In the genomic region with DNA sequence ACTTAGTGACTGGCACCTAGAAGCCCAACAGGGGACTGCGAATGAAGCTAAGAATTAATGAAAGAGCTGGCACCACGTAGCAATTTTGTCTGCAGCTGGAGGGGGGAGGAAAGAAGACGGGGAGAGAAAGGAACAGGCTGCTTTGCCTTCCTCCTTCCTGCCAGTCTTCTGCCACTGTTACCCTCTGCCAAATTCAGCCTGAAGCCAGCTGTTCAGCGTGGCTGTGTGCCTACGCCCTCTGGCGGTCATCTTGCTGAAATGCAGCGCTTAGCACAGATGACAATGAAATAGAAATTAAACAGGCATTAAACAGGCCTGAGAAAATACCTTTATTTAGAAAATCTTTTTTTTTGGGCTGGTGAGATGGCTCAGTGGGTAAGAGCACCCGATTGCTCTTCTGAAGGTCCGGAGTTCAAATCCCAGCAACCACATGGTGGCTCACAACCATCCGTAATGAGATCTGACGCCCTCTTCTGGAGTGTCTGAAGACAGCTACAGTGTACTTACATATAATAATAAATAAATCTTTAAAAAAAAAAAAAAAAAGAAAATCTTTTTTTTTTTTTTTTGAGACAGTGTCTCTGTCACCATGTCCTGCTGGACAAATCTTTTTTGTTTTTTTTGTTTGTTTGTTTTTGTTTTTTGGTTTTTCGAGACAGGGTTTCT, we compare ENCODE assay signal across 8 mouse cellular contexts. TPM values are rescaled to one million over a fixed set of nuclear protein-coding genes. Genes with fewer than 3 reads are reported as not detected.
DNase-seq lines count a peak whose midpoint lies in the region; ATAC-seq and TF ChIP-seq lines count a peak whose summit lies in the region.
"Not testable (repeated sequence)": the region's sequence is repeated elsewhere in the genome, so short reads cannot be mapped to it uniquely, and the experiment has no call there.

No protein-coding gene starts in this region.

- 34% methylated on average over 12 of the region's 12 CpGs for WGBS in embryonic facial prominence, embryonic 10.5 days
- 32% methylated on average over 10 of the region's 12 CpGs for WGBS in limb, embryonic 14.5 days

- peak; percentile 62 for ATAC-seq in granulocyte monocyte progenitor cell, adult 5-6 weeks (replicated peaks; ENCODE audit: poor library complexity, severe bottlenecking)
- not testable (repeated sequence) for ATAC-seq in limb, embryonic 14.5 days (ENCODE audit: low FRiP score, low read depth)

- not testable (repeated sequence) for H3K4me2 ChIP-seq in limb, embryonic 14.5 days (replicated peaks; ENCODE audit: low read depth, low read length, severe bottlenecking)

- not testable (repeated sequence) for H3K27ac ChIP-seq in bone marrow macrophage, adult 2 months (ENCODE audit: insufficient read depth, low read depth, low read length); embryonic facial prominence, embryonic 10.5 days (replicated peaks); limb, embryonic 14.5 days (replicated peaks; ENCODE audit: low read depth, low read length)

- H3K9me3 ChIP-seq in embryonic facial prominence, embryonic 10.5 days; limb, embryonic 14.5 days (ENCODE audit: control insufficient read depth, low read length): not testable (repeated sequence)

- not testable (repeated sequence) for H3K9ac ChIP-seq in limb, embryonic 14.5 days (ENCODE audit: low read depth, low read length, severe bottlenecking)

- not testable (repeated sequence) for H3K4me3 ChIP-seq in bone marrow macrophage, adult 2 months (ENCODE audit: insufficient read depth, low read length); embryonic facial prominence, embryonic 10.5 days; limb, embryonic 14.5 days (replicated peaks; ENCODE audit: low read length)

- H3K36me3 ChIP-seq in embryonic facial prominence, embryonic 10.5 days (replicated peaks): peaks cover 25% of the 10 kb centered on the region
- H3K36me3 ChIP-seq in limb, embryonic 14.5 days (ENCODE audit: control insufficient read depth, insufficient read depth, low read length): not testable (repeated sequence)

- peak; percentile 54 for TF ChIP-seq CTCF in bone marrow macrophage, adult 2 months (IDR thresholded peaks at IDR 0.05; ENCODE audit: low read depth, low read length)

- DNase-seq in CD4-positive helper T cell, adult 2 months (ENCODE audit: low read depth, low spot score): peak; percentile 55
- DNase-seq in embryonic facial prominence, embryonic 10.5 days (ENCODE audit: low spot score): peak; percentile 42
- DNase-seq in kidney, postnatal 10 days: peak; percentile 53
- DNase-seq in limb, embryonic 14.5 days (ENCODE audit: low spot score): peak; percentile 18
- DNase-seq in naive thymus-derived CD4-positive, alpha-beta T cell, adult 2 months (ENCODE audit: low read depth): peak; percentile 70
- DNase-seq in spleen, postnatal 36 days (ENCODE audit: low spot score in 2 of 2): peak; percentile 4 to 24

- not testable (repeated sequence) for TF ChIP-seq POLR2A in bone marrow macrophage, adult 2 months (IDR thresholded peaks at IDR 0.05; ENCODE audit: borderline replicate concordance, low read depth, low read length); limb, embryonic 14.5 days (IDR thresholded peaks at IDR 0.05; ENCODE audit: borderline replicate concordance, extremely low read depth, insufficient read depth, insufficient read length)

- H3K27me3 ChIP-seq in embryonic facial prominence, embryonic 10.5 days (replicated peaks; ENCODE audit: low read depth, poor library complexity, severe bottlenecking); limb, embryonic 14.5 days (ENCODE audit: control insufficient read depth, insufficient read depth, low read length): not testable (repeated sequence)

- not testable (repeated sequence) for H3K4me1 ChIP-seq in bone marrow macrophage, adult 2 months (ENCODE audit: control insufficient read depth, insufficient read depth, low read length); embryonic facial prominence, embryonic 10.5 days; limb, embryonic 14.5 days (ENCODE audit: control insufficient read depth, insufficient read depth, low read length)

RNA-seq across cellular contexts. Expression of gene Itgb1bp2, which starts 37.7 kb away (rescaled TPM):
- polyA plus RNA-seq in bone marrow macrophage, adult 2 months (2012; ENCODE audit: insufficient read depth, insufficient read length, missing spikeins): 1.2 TPM in 1 of 2 replicates, not detected in the other
- polyA plus RNA-seq in embryonic facial prominence, embryonic 10.5 days (2016; fragmentation: Nextera tagmentation; extraction: Ambion mirVana): 2.3 and 3.2 TPM in 2 replicates
- total RNA-seq in granulocyte monocyte progenitor cell, adult 5-6 weeks (2014; fragmentation: Nextera tagmentation): 2.9 TPM in 1 of 2 replicates, not detected in the other
- 4.0 TPM in 1 of 2 replicates, not detected in the other for total RNA-seq in granulocyte monocyte progenitor cell, adult 5-6 weeks (2017)
- polyA plus RNA-seq in limb, embryonic 14.5 days (2012; rRNA removed): 55.3 and 70.9 TPM in 2 replicates
- polyA plus RNA-seq in limb, embryonic 14.5 days (2014; fragmentation: Nextera tagmentation; extraction: Ambion mirVana): 35.2 and 47.0 TPM in 2 replicates

RNA-seq across cellular contexts. Expression of gene Taf1, which starts 45.9 kb away (rescaled TPM):
- 32.9 and 34.3 TPM in 2 replicates for polyA plus RNA-seq in bone marrow macrophage, adult 2 months (2012; ENCODE audit: insufficient read depth, insufficient read length, missing spikeins)
- 20.3 and 23.4 TPM in 2 replicates for polyA plus RNA-seq in embryonic facial prominence, embryonic 10.5 days (2016; fragmentation: Nextera tagmentation; extraction: Ambion mirVana)
- 38.6 and 43.4 TPM in 2 replicates for total RNA-seq in granulocyte monocyte progenitor cell, adult 5-6 weeks (2014; fragmentation: Nextera tagmentation)
- total RNA-seq in granulocyte monocyte progenitor cell, adult 5-6 weeks (2017): 51.1 and 62.5 TPM in 2 replicates
- 14.9 and 31.7 TPM in 2 replicates for polyA plus RNA-seq in limb, embryonic 14.5 days (2012; rRNA removed)
- 14.4 and 16.7 TPM in 2 replicates for polyA plus RNA-seq in limb, embryonic 14.5 days (2014; fragmentation: Nextera tagmentation; extraction: Ambion mirVana)

RNA-seq across cellular contexts. Expression of gene Nono, which starts 57.5 kb away (rescaled TPM):
- polyA plus RNA-seq in bone marrow macrophage, adult 2 months (2012; ENCODE audit: insufficient read depth, insufficient read length, missing spikeins): 242 and 247 TPM in 2 replicates
- polyA plus RNA-seq in embryonic facial prominence, embryonic 10.5 days (2016; fragmentation: Nextera tagmentation; extraction: Ambion mirVana): 646 and 656 TPM in 2 replicates
- total RNA-seq in granulocyte monocyte progenitor cell, adult 5-6 weeks (2014; fragmentation: Nextera tagmentation): 239 and 268 TPM in 2 replicates
- 475 and 508 TPM in 2 replicates for total RNA-seq in granulocyte monocyte progenitor cell, adult 5-6 weeks (2017)
- 402 and 421 TPM in 2 replicates for polyA plus RNA-seq in limb, embryonic 14.5 days (2012; rRNA removed)
- polyA plus RNA-seq in limb, embryonic 14.5 days (2014; fragmentation: Nextera tagmentation; extraction: Ambion mirVana): 362 and 397 TPM in 2 replicates

Comparison
In these comparisons a context has a peak if more than half of its experiments do, and no peak if none do; other contexts are left out.
1. DNase-seq: peak in every context shown above with its lines; median percentile 70 in naive thymus-derived CD4-positive, alpha-beta T cell, adult 2 months; 55 in CD4-positive helper T cell, adult 2 months; 53 in kidney, postnatal 10 days; 42 in embryonic facial prominence, embryonic 10.5 days; 18 in limb, embryonic 14.5 days; 14 in spleen, postnatal 36 days.